Mouse (Mus musculus) hindbrain, embryonic 14.5 days (tissue): ENCODE results near the gene Olfr1275. TPM values are rescaled to one million over a fixed set of nuclear protein-coding genes. Genes with fewer than 3 reads are reported as not detected.

ENCODE experiments used
- ATAC-seq: fragments of 200-750 bp; cut with Nextera tagmentation; 2 replicates; pipeline ENCODE4 v1.8.0; 2017; ENCODE audit warnings: moderate number of reproducible peaks, mild to moderate bottlenecking, moderate TSS enrichment, moderate library complexity; ENCODE audit not compliant: low FRiP score
- DNase-seq: peaks from one replicate; pipeline ENCODE4 v3.0.0-alpha.2; 2015; ENCODE audit warnings: low spot score
- H3K27ac ChIP-seq: fragments of 300-500 bp; sonication (generic); 2 replicates; pipeline ENCODE4 v1.5.1; 2014; ENCODE audit warnings: mild to moderate bottlenecking, moderate library complexity
- H3K27me3 ChIP-seq: fragments of 300-500 bp; sonication (generic); 2 replicates; pipeline ENCODE4 v1.6.1; 2014; ENCODE audit warnings: mild to moderate bottlenecking, low read length, mixed read lengths; ENCODE audit not compliant: control insufficient read depth, insufficient read depth
- H3K36me3 ChIP-seq: fragments of 300-500 bp; sonication (generic); replicated peaks from 2 replicates; pipeline ENCODE4 v1.6.1; 2014; ENCODE audit not compliant: control insufficient read depth, insufficient read depth
- H3K4me1 ChIP-seq: fragments of 300-500 bp; sonication (generic); replicated peaks from 2 replicates; pipeline ENCODE4 v1.6.1; 2014; ENCODE audit warnings: antibody characterized with exemption, low read length, mixed read lengths; ENCODE audit not compliant: control insufficient read depth, insufficient read depth
- H3K4me2 ChIP-seq: fragments of 300-500 bp; sonication (generic); replicated peaks from 2 replicates; pipeline ENCODE4 v1.6.1; 2014; ENCODE audit warnings: mild to moderate bottlenecking, moderate library complexity
- H3K4me3 ChIP-seq: fragments of 300-500 bp; sonication (generic); replicated peaks from 2 replicates; pipeline ENCODE4 v1.5.1; 2014; ENCODE audit warnings: mild to moderate bottlenecking, low read length
- H3K9ac ChIP-seq: fragments of 300-500 bp; sonication (generic); 2 replicates; pipeline ENCODE4 v1.6.1; 2014
- H3K9me3 ChIP-seq: fragments of 300-500 bp; sonication (generic); 2 replicates; pipeline ENCODE4 v1.6.1; 2016; ENCODE audit warnings: low read length; ENCODE audit not compliant: control insufficient read depth
- WGBS: fragments of 180-500 bp; shearing (Covaris S2); extraction: QIAGEN DNeasy Blood & Tissue Kit; methylation state at CpG from one replicate; pipeline ENCODE4 v1.1.7; 2014; 5-methylcytosine and 5-hydroxymethylcytosine counted together
- polyA plus RNA-seq: library from polyadenylated mRNA; unstranded; fragments of >200 nt; fragmentation: Nextera tagmentation; extraction: Ambion mirVana; gene quantifications from 2 replicates; pipeline ENCODE4 v1.2.1, GENCODE M21; 2014

The Olfr1275 gene
- polyA plus RNA-seq: not detected in 2 replicates

GRCm38 (mm10) chr2:111235186-111235585 lies at the start of gene Olfr1275:
Olfr1275 (minus strand) TSS chr2:111235286.
- no peaks in the 10 kb centered on the region for H3K4me1 ChIP-seq
- H3K9ac ChIP-seq: no peak within 1 kb of the TSS
- 92% methylated on average over 1 of the region's 1 CpGs for WGBS
- no peaks in the 10 kb centered on the region for H3K9me3 ChIP-seq
- DNase-seq (no peak), ATAC-seq (no peak)
- H3K4me2 ChIP-seq: no peak within 1 kb of the TSS
- no peak within 1 kb of the TSS for H3K4me3 ChIP-seq
- no peaks in the 10 kb centered on the region for H3K36me3 ChIP-seq
- H3K27ac ChIP-seq: no peak within 1 kb of the TSS
- H3K27me3 ChIP-seq: no peaks in the 10 kb centered on the region

GRCm38 (mm10) chr2:111274006-111274405 lies 38.9 kb upstream of the Olfr1275 start, which contains the start of gene Olfr1277:
Olfr1277 (minus strand) TSS chr2:111274106.
- no peak for DNase-seq
- Histone ChIP-seq H3K27ac (no peak within 1 kb of the TSS), H3K4me1 (no peaks in the 10 kb centered on the region), H3K9ac (no peak within 1 kb of the TSS), H3K36me3 (no peaks in the 10 kb centered on the region), H3K9me3 (no peaks in the 10 kb centered on the region), H3K4me2 (no peak within 1 kb of the TSS), H3K4me3 (no peak within 1 kb of the TSS), H3K27me3 (no peaks in the 10 kb centered on the region)
- no peak for ATAC-seq
- 81% methylated on average over 2 of the region's 2 CpGs for WGBS

DNA sequence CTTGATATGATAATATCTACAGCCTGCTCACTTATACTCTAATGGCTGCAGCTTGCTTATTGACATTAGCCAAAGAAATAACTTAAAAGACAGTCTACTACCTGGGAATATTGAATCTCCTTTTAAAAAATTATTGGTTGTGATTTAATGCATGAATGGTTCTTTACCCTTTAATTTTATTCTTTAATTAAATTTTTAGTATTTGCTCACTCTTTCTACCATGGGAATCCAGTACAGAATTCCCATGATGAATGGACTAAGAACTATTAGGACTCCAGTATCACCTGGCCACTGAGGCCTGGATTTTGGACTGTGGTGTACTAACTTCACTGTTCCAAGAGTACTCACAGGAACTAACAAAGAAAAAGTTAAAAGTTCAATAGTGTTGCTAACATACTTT lies 19.1 kb upstream of the Olfr1275 start, which contains the start of gene Olfr1276:
Gene Olfr1276, plus strand, starts transcription at position 301 of the 400 bp plus-strand sequence.
- no peak within 1 kb of the TSS for H3K27ac ChIP-seq
- no peak within 1 kb of the TSS for H3K4me3 ChIP-seq
- no peaks in the 10 kb centered on the region for H3K9me3 ChIP-seq
- no peaks in the 10 kb centered on the region for H3K27me3 ChIP-seq
- no peak within 1 kb of the TSS for H3K4me2 ChIP-seq
- no peaks in the 10 kb centered on the region for H3K36me3 ChIP-seq
- no peak within 1 kb of the TSS for H3K9ac ChIP-seq
- DNase-seq (no peak), ATAC-seq (no peak)
- H3K4me1 ChIP-seq: no peaks in the 10 kb centered on the region

- H3K27me3 ChIP-seq: no peaks in the 10 kb centered on the region
- whole genome bisulfite sequencing: 94% methylated on average over 6 of the region's 6 CpGs
- DNase-seq: no peak
These were observed 5.6 kb downstream of the Olfr1275 start, which contains the start of gene 4930430A15Rik for GRCm38 (mm10) chr2:111229502-111229901. 4930430A15Rik (minus strand) TSS chr2:111229602.

DNA sequence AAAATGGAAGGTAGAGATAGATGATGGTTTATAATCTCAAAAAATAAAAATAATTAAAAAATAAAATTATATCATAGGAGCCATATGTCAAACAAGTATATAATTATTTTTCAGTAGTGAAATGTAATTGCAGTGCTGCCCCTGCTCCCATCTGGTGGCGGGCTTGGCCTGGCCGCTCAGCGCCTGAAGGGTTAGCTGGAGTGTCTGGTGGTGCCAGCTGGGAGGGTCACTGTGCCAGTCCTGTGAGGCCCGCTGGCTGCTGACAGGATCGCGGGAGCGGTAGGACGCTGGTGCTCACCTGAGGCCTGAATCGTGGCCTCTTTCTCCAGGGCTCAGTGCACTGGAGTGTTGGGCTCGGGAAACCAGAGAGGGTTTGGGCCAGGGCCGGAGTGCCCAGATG lies 53.0 kb downstream of the Olfr1275 start:
- DNase-seq (no peak), ATAC-seq (no peak)
- Histone ChIP-seq H3K36me3 (no peaks in the 10 kb centered on the region), H3K27ac (no peak overlapping the region), H3K27me3 (no peaks in the 10 kb centered on the region), H3K4me1 (no peaks in the 10 kb centered on the region), H3K4me3 (no peak overlapping the region), H3K9me3 (no peaks in the 10 kb centered on the region), H3K4me2 (no peak overlapping the region), H3K9ac (no peak overlapping the region)
- WGBS: 96% methylated on average over 11 of the region's 11 CpGs

More at GRCm38 (mm10) chr2:111229502-111229901, 5.6 kb downstream of the Olfr1275 start, which contains the start of gene 4930430A15Rik:
- Histone ChIP-seq H3K27ac (no peak within 1 kb of the TSS), H3K4me1 (no peaks in the 10 kb centered on the region), H3K4me3 (no peak within 1 kb of the TSS), H3K9me3 (no peaks in the 10 kb centered on the region), H3K4me2 (no peak within 1 kb of the TSS), H3K36me3 (no peaks in the 10 kb centered on the region), H3K9ac (no peak within 1 kb of the TSS)
- no peak for ATAC-seq

Other genes starting within 250 kb of the Olfr1275 start
- gene Gm13941, start 129.3 kb downstream of the Olfr1275 start, polyA plus RNA-seq: not detected in 2 replicates
- gene Gm15130, start 82.3 kb downstream of the Olfr1275 start, polyA plus RNA-seq: not detected in 2 replicates
- gene 4930430A15Rik, start 5.7 kb downstream of the Olfr1275 start, polyA plus RNA-seq: not detected in 2 replicates
- gene Olfr1276, start 19.2 kb upstream of the Olfr1275 start, polyA plus RNA-seq: not detected in 2 replicates
- gene Olfr1277, start 38.8 kb upstream of the Olfr1275 start, polyA plus RNA-seq: not detected in 2 replicates
- not detected in 2 replicates for gene Olfr1278, start 54.9 kb upstream of the Olfr1275 start, polyA plus RNA-seq
- gene Olfr1279, start 65.3 kb upstream of the Olfr1275 start, polyA plus RNA-seq: not detected in 2 replicates
- not detected in 2 replicates for gene Olfr1280, start 78.7 kb upstream of the Olfr1275 start, polyA plus RNA-seq
- gene Olfr1281, start 91.2 kb upstream of the Olfr1275 start, polyA plus RNA-seq: not detected in 2 replicates
- not detected in 2 replicates for gene Olfr1282, start 100.8 kb upstream of the Olfr1275 start, polyA plus RNA-seq
- gene Olfr1283, start 131.5 kb upstream of the Olfr1275 start, polyA plus RNA-seq: not detected in 2 replicates
- not detected in 2 replicates for gene Olfr1284, start 140.2 kb upstream of the Olfr1275 start, polyA plus RNA-seq
- gene Olfr1286, start 187.8 kb upstream of the Olfr1275 start, polyA plus RNA-seq: not detected in 2 replicates
- not detected in 2 replicates for gene Olfr1287, start 213.9 kb upstream of the Olfr1275 start, polyA plus RNA-seq
- not detected in 2 replicates for gene Olfr1288, start 238.8 kb upstream of the Olfr1275 start, polyA plus RNA-seq
- gene Olfr1289, start 245.5 kb upstream of the Olfr1275 start, polyA plus RNA-seq: not detected in 2 replicates